In the genomic region with DNA sequence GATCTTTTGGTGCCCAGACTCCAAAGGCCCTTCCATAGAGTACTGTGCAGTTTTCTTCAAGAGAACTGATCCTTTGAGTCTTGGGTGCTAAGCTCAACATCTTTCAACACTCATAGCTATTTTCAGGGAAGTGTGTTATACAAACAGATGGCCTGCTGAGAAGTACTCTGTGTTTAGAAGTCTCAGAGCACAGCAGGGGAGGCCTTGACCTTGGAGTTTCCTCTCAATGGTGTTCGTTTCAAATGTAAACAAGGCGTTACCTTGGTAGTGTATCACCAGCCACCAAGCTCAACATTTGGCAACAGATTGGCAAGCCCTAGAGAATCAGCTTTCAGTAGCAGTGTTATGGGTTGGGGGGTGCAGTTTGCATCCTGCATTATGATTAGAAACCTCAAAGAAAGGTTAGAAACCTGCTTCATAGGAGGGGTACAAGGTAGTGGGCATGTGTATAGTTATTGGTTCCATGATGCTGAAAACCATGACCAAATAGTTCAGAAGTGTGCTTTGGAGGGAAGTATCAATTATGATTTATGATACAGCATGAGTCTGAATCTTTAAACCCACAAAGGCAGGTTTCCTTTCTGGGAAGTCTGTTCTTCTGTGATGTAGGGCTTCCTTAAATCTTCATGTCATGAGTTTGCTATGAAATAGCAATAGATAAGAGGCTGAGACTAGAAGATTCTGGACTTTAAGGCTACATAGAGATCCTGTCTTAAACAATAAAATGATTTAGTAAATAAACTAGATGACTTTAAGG, we compare ENCODE assay signal across 14 mouse cellular contexts.
DNase-seq lines count a peak whose midpoint lies in the region; ATAC-seq and TF ChIP-seq lines count a peak whose summit lies in the region.
"Had no signal": no experiment of that assay in that cellular context is flagged by ENCODE, and none has a peak within 500 bp of the region (broad histone marks: within the 10 kb centered on the region; RNA-seq: fewer than 3 reads in every experiment).

No protein-coding gene starts in this region.

- H3K27me3 ChIP-seq in heart, embryonic 15.5 days = no peaks in the 10 kb centered on the region
- no peaks in the 10 kb centered on the region for H3K27me3 ChIP-seq in heart, adult 2 months (ENCODE audit: control insufficient read depth, insufficient read depth, low read length)
- no peaks in the 10 kb centered on the region for H3K27me3 ChIP-seq in intestine, embryonic 16.5 days (replicated peaks; ENCODE audit: control insufficient read depth, insufficient read depth, low read length)
- H3K27me3 ChIP-seq in cerebellum, adult 2 months (ENCODE audit: control insufficient read depth, insufficient read depth, low read length) = no peaks in the 10 kb centered on the region
- H3K27me3 ChIP-seq: forebrain, embryonic 12.5 days; limb, embryonic 12.5 days had no signal

- H3K36me3 ChIP-seq in heart, embryonic 15.5 days = no peaks in the 10 kb centered on the region
- H3K36me3 ChIP-seq in heart, adult 2 months (ENCODE audit: control insufficient read depth, insufficient read depth, low read length) = no peaks in the 10 kb centered on the region
- H3K36me3 ChIP-seq in intestine, embryonic 16.5 days (ENCODE audit: control insufficient read depth, insufficient read depth, low read length) = no peaks in the 10 kb centered on the region
- H3K36me3 ChIP-seq: forebrain, embryonic 12.5 days; limb, embryonic 12.5 days had no signal

- peaks cover 18% of the 10 kb centered on the region for H3K4me1 ChIP-seq in heart, embryonic 15.5 days (replicated peaks)
- peaks cover 5% of the 10 kb centered on the region for H3K4me1 ChIP-seq in heart, adult 2 months (ENCODE audit: control insufficient read depth, insufficient read depth, low read length)
- no peaks in the 10 kb centered on the region for H3K4me1 ChIP-seq in intestine, embryonic 16.5 days (ENCODE audit: control insufficient read depth, insufficient read depth, low read length)
- H3K4me1 ChIP-seq in cerebellum, adult 2 months (ENCODE audit: control insufficient read depth, insufficient read depth, low read length) = 0 out of 2 replicates have a peak, but pooled peaks cover 2% of the 10 kb centered on the region
- H3K4me1 ChIP-seq: forebrain, embryonic 12.5 days; limb, embryonic 12.5 days had no signal

- H3K27ac ChIP-seq in heart, embryonic 15.5 days = peak overlapping the region; percentile 40
- no peak overlapping the region for H3K27ac ChIP-seq in heart, adult 2 months
- no peak overlapping the region for H3K27ac ChIP-seq in intestine, embryonic 16.5 days (ENCODE audit: low read length)
- H3K27ac ChIP-seq in cerebellum, adult 2 months (ENCODE audit: insufficient read depth, low read length) = no peak overlapping the region
- H3K27ac ChIP-seq: forebrain, embryonic 12.5 days; left cerebral cortex, adult 2 months; limb, embryonic 12.5 days had no signal

- no peak overlapping the region for H3K4me3 ChIP-seq in heart, embryonic 15.5 days
- no peak overlapping the region for H3K4me3 ChIP-seq in heart, adult 2 months
- H3K4me3 ChIP-seq in intestine, embryonic 16.5 days (ENCODE audit: low read length) = no peak overlapping the region
- H3K4me3 ChIP-seq in cerebellum, adult 2 months (replicated peaks; ENCODE audit: insufficient read depth, low read depth, low read length) = no peak overlapping the region
- H3K4me3 ChIP-seq: forebrain, embryonic 12.5 days; left cerebral cortex, adult 2 months; limb, embryonic 12.5 days had no signal

- H3K79me2 ChIP-seq in heart, adult 2 months (replicated peaks; ENCODE audit: control insufficient read depth, insufficient read depth, low read length) = no peaks in the 10 kb centered on the region; the same call in 1 of the 2 replicates

- TF ChIP-seq EP300 in heart, adult 2 months (IDR thresholded peaks at IDR 0.05; ENCODE audit: insufficient read depth, low read depth, low read length) = no peak

- no peak overlapping the region for H3K4me2 ChIP-seq in heart, embryonic 15.5 days
- no peak overlapping the region for H3K4me2 ChIP-seq in intestine, embryonic 16.5 days (ENCODE audit: low read depth, low read length)
- H3K4me2 ChIP-seq: forebrain, embryonic 12.5 days; limb, embryonic 12.5 days had no signal

- no peak for ATAC-seq in heart, embryonic 15.5 days (replicated peaks; ENCODE audit: insufficient number of reproducible peaks, insufficient read depth, low FRiP score, low read depth)
- peak; percentile 73 for ATAC-seq in common myeloid progenitor, adult 5-6 weeks (replicated peaks; ENCODE audit: low read depth, poor library complexity, severe bottlenecking)
- no peak for ATAC-seq in intestine, embryonic 16.5 days

- no peaks in the 10 kb centered on the region for H3K9me3 ChIP-seq in heart, embryonic 15.5 days (replicated peaks)
- no peaks in the 10 kb centered on the region for H3K9me3 ChIP-seq in intestine, embryonic 16.5 days (ENCODE audit: control insufficient read depth, low read length)
- H3K9me3 ChIP-seq: forebrain, embryonic 12.5 days; limb, embryonic 12.5 days had no signal

- intact Hi-C loops in heart, adult 2 months (cut with DNase I) = no loop called here

- 30% methylated on average over 2 of the region's 2 CpGs for whole genome bisulfite sequencing in heart, embryonic 15.5 days
- WGBS in heart, adult 2 months = 27% methylated on average over 2 of the region's 2 CpGs
- 45% methylated on average over 2 of the region's 2 CpGs for WGBS in intestine, embryonic 16.5 days
- WGBS in cerebellum, adult 2 months = 23% methylated on average over 2 of the region's 2 CpGs

- no peak for DNase-seq in heart, adult 2 months
- DNase-seq in ovary, adult 18-20 months (ENCODE audit: low spot score) = peak; percentile 13
- no peak for DNase-seq in ovary, postnatal 10 days (ENCODE audit: low spot score)
- no peak for DNase-seq in cerebellum, adult 2 months
- DNase-seq: adrenal gland, postnatal 25 days; cerebellum, postnatal 36 days; liver, postnatal 0 days; right cerebral cortex, postnatal 14 days had no signal

- no peak overlapping the region for H3K9ac ChIP-seq in heart, embryonic 15.5 days
- no peak overlapping the region for H3K9ac ChIP-seq in heart, adult 2 months (ENCODE audit: low read depth, low read length)
- H3K9ac ChIP-seq in intestine, embryonic 16.5 days (ENCODE audit: low read depth, low read length) = no peak overlapping the region
- H3K9ac ChIP-seq: forebrain, embryonic 12.5 days; limb, embryonic 12.5 days; liver, postnatal 0 days had no signal

- no peak for TF ChIP-seq CTCF in heart, adult 2 months (IDR thresholded peaks at IDR 0.05)
- no peak for TF ChIP-seq CTCF in cerebellum, adult 2 months (IDR thresholded peaks at IDR 0.05; ENCODE audit: borderline replicate concordance, insufficient read depth, low read depth, low read length)

- TF ChIP-seq POLR2A in heart, adult 2 months (IDR thresholded peaks at IDR 0.05; ENCODE audit: insufficient read depth, low read depth, low read length) = no peak
- no peak for TF ChIP-seq POLR2A in cerebellum, adult 2 months (IDR thresholded peaks at IDR 0.05; ENCODE audit: borderline replicate concordance, insufficient read depth, low read length)
